Mouse (Mus musculus) monocyte, adult 5-6 weeks (primary cell): ENCODE measurements around the gene Yju2. TPM values are rescaled to one million over a fixed set of nuclear protein-coding genes. Genes with fewer than 3 reads are reported as not detected.
A peak's percentile ranks its signal among the peaks of the same experiment; 100 is the strongest.

Source experiments
- ATAC-seq: fragments of 153-309, 156-312 bp; replicated peaks from 2 replicates; pipeline ENCODE4 v1.8.0; 2017; ENCODE audit warnings: mild to moderate bottlenecking; ENCODE audit not compliant: low TSS enrichment, insufficient number of reproducible peaks, severe bottlenecking, poor library complexity, low FRiP score
- total RNA-seq: library from RNA; stranded (forward); fragments of 200-1000, 200-491, 200-594 nt; gene quantifications from 3 replicates; pipeline ENCODE4 v1.2.3, GENCODE M21; 2017

Yju2 gene
- total RNA-seq, 1 experiment from 2014 or later = 14.7 TPM

- ATAC-seq = no peak
Observed at GRCm38 (mm10) chr17:55996007-55996406, 37.1 kb downstream of the Yju2 start.

GRCm38 (mm10) chr17:55999794-56000499 lies 41.0 kb downstream of the Yju2 start:
- ATAC-seq = no peak

GRCm38 (mm10) chr17:56003000-56003399 lies 44.1 kb downstream of the Yju2 start:
- no peak for ATAC-seq

DNA sequence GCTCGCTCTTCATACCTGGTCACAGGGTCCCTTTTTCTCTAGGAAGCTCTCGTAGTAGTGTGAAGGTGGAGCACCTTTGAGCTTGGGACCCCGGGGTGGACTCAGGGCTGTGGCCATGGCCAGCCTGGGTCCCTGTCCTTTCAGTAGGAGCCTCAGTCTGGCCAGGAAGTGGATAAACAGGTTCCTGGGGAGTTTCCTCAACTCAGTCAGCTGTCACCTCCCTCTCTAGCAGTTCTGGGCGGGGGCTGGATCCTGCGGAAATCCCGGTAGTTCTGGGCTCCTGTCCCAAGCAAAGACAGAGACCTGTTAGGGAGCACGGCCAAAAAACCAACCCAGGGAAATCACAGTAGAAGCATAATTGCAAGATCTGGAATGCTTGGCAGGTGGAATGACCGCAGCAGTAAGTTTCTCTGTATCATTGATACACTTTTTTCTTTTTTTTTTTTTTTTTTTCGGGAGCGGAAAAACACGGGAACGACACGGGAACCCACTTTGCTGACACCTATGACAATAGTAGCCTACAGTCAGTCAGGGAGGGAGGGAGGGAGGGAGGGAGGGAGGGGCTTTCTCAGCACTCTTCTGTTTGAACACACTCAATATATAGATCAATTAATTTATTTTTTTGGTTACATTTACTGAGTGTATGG lies 46.6 kb downstream of the Yju2 start, which contains the start of the genes Stap2 and Mpnd:
TSS of gene Stap2 (minus strand) at position 170 of the 647 bp plus-strand sequence.
TSS of gene Mpnd (plus strand) at position 297 of the 647 bp plus-strand sequence.
- ATAC-seq = no peak

GRCm38 (mm10) chr17:56006956-56007355 lies 48.1 kb downstream of the Yju2 start:
- ATAC-seq = no peak

DNA sequence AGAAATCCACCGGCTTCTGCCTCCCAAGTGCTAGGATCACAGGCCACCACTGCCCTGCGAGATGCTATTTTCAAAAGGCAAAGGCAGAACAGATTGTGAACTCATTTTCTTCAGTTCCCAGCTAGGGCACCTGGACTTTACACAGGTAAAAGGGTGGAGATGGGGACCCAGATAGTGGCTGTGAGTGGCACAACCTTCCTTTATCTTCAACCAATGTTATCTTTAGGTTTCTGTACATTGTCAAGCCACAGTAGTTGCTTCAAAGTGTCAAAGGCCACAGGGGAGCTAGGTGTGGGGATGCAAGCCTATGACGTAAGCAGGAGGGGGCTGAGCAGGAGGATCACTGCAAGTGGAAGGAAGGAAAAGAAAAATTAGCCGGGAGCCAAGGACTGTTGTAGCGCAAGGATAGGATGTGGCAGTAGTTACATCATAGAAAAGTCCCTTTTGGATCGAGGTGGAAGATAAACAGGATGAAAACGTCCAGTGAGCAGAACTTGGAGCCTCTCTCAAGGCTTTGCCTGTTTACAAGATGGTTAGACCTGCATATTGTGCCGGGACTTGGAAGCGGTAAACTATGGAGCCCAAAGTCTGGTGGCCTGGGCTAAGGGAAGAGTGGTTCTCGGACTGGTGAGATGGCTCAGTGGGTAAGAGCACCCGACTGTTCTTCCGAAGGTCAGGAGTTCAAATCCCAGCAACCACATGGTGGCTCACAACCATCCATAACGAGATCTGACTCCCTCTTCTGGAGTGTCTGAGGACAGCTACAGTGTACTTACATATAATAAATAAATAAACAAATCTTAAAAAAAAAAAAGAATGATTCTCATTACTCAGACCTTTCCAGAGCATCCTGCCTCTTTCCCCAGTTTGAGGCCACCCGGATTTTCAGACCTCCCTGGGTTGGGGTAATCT lies 48.8 kb downstream of the Yju2 start:
- ATAC-seq = no peak

GRCm38 (mm10) chr17:56008356-56009087 lies 49.6 kb downstream of the Yju2 start:
- ATAC-seq = peak; percentile 88

DNA sequence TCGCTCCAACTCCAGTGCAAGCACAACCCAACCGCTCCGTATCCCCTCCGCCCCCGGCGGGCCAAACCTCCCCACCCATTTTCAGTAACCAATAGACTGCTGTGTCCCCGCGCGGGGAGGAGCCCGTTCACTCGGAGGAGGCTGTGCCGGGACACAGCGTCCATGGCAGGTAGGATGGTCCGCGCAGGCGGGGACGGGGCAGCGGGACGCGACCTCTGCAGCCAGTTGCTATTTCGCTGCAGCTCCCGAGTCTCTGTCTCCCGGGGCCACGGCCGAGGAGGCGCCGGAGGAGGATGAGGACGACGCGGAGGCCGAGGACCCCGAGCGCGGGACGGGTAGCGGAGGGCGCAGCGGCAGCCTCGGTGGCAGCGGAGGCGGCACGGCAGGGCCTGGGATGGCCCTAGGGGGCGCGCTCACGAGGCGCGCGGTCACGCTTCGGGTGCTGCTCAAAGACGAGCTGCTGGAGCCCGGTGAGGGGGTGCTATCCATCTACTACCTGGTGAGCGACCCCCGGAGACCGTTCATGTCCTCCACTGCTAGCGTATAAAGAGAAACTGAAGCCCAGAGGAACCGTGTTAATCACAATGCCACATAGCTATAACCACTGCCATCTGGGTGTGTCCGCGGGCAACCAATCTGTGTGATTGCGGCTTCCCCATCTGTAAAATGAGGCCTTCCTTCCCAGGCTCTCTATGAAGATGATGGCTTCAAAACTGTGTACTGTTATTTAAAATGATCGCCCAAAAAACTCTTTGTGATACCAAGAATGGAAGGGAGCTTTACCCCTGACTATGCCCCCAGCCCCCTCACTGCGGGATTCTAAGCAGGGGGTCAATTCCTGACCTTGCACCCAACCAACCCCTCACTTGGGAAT lies 50.4 kb downstream of the Yju2 start:
- ATAC-seq = peak; percentile 81

DNA sequence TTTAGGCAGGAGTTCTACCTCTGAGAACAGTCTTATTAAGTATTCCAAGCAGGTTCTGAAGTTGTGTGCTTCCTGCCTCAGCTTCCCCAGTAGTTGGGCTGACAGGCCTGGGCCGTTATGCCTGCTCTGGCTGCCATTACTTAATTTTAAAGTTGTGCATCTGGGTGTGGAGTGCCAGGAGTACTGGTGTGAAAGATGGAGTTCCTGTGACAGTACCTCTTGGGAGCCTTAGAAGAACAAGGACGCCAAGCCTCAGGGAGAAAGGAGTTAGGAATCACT lies 51.0 kb downstream of the Yju2 start:
- no peak for ATAC-seq

DNA sequence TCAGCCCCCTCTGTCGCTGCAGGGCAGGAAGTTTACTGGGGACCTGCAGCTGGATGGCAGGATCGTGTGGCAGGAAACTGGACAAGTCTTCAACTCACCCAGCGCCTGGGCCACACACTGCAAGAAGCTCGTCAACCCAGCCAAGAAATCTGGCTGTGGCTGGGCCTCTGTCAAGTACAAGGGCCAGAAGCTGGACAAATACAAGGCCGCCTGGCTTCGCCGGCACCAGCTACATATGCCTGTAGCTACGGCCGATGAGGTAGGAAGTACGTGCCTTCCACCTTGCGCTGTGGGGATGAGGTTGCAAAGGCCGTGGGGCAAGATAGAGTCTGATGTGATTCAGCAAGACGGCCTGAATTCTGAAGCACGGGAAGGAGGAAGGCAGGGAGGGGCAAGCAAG lies 51.4 kb downstream of the Yju2 start:
- no peak for ATAC-seq

- ATAC-seq = peak; percentile 41; the same call in 1 of the 2 replicates
Observed at GRCm38 (mm10) chr17:56010681-56011080, 51.8 kb downstream of the Yju2 start.

- ATAC-seq = no peak
Observed at GRCm38 (mm10) chr17:56011441-56011840, 52.5 kb downstream of the Yju2 start.

DNA sequence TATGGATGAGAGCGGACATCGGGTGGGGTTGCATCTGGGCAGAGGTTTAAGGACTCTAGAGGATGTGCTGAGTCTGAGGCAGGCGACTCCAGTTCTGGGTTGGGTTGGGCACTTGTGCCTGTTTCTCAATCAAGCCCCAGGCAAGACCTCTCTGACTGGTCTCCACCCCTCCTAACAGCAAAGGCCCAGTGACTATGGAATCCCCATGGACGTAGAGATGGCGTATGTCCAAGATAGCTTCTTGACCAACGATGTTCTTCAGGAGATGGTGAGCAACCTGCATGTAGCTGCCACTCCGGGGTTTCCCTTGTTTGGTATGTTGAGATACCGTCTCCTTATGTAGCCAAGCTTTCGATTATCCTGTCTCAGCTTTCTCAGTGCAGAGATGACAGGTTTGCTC lies 56.4 kb downstream of the Yju2 start:
- no peak for ATAC-seq

DNA sequence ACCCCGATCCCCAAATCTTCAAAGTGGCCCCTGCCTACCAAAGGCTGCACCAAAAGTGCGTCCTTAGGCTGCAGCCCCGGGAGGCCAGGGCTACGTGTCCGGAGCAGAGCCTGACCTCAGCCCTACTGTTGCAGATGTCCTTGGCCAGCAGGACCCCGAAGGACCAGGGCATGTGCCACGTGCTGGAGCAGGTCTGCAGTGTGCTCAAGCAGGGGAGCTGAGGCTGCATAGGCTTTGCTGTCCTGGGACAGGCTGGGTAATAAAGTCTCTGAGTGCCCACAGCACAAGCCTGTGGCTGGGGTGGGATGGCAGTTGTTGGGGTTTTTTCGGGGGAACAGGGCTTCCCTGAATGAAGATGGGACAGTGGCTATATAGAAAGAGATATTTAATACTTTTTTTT lies 57.5 kb downstream of the Yju2 start:
- ATAC-seq = no peak

DNA sequence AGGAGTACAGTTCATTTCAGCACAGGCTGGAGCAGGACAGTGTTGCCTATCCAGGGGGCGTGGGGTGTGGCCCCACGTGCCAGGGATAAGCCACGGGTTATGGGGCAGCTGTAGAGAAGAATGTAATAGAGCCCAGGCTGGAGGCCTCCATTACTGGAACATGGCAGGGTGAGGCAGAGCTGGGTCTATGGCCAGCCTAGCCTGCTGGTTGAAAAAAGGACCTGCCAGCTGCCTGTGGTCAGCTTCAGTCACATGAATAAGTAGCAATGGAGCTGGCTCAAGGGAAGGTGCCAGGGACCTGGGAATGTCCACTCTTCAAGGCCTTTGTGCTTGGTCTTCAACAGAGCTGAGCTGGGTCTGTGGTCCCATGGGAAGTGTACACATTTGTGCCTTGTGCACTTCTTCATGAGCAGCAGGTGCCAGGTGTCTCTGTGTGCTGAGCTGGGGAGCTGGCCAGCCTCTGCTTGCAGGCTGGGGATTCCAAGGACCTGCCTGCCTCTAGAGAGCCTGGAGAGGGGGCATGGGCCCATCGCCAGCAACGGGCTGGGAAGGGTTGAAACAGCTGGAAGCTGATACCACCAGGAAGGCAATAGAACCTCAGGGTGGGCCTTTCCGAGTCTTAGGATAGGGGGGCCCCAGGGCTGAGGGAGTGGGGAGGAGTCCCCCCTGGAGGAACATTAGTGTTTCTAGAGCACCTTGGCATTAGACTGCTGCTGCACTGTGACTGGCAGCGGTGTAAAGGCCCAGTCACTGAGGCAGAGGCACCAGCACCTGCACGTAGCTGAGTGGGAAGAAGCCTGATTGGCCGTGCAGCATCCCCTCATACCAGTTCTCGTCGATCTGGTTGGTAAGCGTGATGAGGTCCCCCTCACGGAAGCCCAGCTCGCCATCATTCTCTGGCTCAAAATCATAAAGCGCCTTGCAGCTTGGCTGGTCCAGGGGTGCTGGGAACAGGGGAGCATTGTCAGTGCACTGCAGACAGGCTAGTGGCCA lies 58.2 kb downstream of the Yju2 start:
- ATAC-seq = no peak

- no peak for ATAC-seq
Observed at GRCm38 (mm10) chr17:56017848-56018247, 58.9 kb downstream of the Yju2 start.
